Mouse (Mus musculus) G1E (cell line): ENCODE data around the gene Irak2.

Experiments
- CTCF ChIP-seq: IDR thresholded peaks from 2 replicates; pipeline ENCODE4 v1.5.1; 2012; ENCODE audit warnings: low read depth, low read length, inconsistent platforms, mixed read lengths
- POLR2AphosphoS5 ChIP-seq: IDR thresholded peaks from 2 replicates; pipeline ENCODE4 v1.6.1; 2012; ENCODE audit warnings: low read depth, low read length, inconsistent platforms; ENCODE audit not compliant: insufficient replicate concordance

DNA sequence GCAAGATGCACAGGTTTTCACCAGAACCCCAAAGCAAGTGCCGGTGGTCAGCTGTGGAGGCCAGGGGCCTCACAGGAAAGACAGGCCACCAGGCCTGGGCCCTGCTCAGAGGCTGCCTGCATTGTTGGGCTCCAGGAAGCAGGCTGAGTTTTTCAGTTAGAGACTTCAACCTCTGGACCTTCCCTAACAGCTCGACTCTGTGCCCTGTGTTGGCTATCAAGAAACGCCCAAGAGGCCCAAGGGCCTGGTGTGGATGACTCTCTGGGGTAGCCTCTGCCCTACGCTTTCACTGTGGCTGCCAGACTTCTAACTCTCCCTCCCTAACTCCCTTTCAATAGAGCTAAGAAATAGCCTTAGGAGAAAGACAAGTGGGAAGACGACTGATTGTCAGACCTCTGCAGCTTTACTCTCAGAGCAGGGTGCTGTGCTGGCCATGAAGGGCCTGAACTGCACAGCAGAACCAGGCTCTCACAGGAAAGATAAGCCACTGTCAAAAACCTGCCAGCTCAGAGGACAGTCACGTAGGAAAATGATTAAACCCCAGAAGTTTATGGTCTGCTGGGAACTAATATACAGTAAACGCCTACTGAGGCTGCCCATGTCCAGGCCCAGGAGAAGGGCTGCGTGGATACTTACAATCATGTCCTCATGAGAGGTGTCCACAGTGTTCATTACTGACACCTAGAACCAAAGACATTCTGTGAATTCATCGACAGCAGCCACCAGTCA is 99.2 kb downstream of the Irak2 start:
- TF ChIP-seq CTCF (no peak), POLR2AphosphoS5 (no peak)
